Mouse (Mus musculus) monocyte, adult 59 days (primary cell): ENCODE data around the gene Ms4a13. TPM values are rescaled to one million over a fixed set of nuclear protein-coding genes. Genes with fewer than 3 reads are reported as not detected.

ENCODE experiments used
- total RNA-seq, 2 experiments: library from RNA; stranded (reverse); gene quantifications; one replicate each; pipeline ENCODE4 v1.2.4; 2023

Gene Ms4a13
- total RNA-seq: not detected

DNA sequence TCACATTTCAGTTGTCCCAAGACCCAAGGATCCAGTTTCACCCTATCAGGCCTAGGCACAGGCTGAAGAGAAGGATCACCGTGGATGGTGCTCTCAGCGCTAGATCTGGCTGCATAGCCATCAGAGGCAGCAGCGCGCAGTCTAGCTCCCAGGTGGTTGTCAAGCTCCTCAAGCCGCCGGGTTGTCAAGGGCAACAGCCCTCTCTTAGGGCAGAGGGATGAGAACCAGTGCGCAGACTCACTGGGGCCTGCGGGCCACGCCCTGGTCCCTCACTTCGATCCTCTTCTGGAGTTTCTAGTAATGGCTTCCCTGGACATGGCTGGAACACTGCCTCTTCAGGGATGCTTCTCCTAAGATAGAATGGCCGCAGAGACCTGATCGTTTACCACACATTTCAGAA, at the start of gene Ms4a13:
Gene Ms4a13 (minus strand): TSS at position 192 of the 400 bp plus-strand sequence.

GRCm38 (mm10) chr19:11232348-11232747, 35.8 kb upstream of the Ms4a13 start, which contains the start of gene Ms4a12:
TSS of gene Ms4a12 (minus strand) at chr19:11232448.

DNA sequence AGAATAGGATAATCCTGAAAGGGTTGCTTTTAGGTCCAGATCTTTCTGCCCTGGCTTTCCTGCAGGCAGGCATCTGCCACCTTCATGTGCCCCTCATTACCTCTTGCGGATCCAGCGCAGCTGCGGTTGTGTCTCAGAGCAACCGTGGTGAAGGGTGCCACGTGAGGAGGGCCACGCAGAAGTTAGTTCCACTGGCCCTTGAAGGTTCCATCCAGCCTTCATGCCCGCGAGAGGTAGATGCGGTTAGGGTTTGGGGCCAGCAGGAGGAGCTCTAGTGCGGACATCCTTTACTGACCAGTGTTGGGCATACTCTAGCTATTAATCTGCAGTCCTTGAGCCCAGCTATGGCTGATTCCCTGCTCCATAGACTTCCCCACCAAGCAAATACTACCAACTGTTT, 31.4 kb downstream of the Ms4a13 start, which contains the start of gene 1700025F22Rik:
Gene 1700025F22Rik (minus strand): TSS at position 149 of the 400 bp plus-strand sequence.

GRCm38 (mm10) chr19:11130776-11131175, 65.8 kb downstream of the Ms4a13 start, which contains the start of gene 1700017D01Rik:
TSS of gene 1700017D01Rik (minus strand) at chr19:11130876.

Other genes starting within 250 kb of the Ms4a13 start
- gene Ccdc86, start 247.5 kb downstream of the Ms4a13 start, total RNA-seq: 10 to 100 TPM; 27.2 to 34.8 TPM
- gene Ms4a10, start 222.1 kb downstream of the Ms4a13 start, total RNA-seq: not detected
- not detected for gene Ms4a15, start 203.5 kb downstream of the Ms4a13 start, total RNA-seq
- not detected for gene Ms4a18, start 178.7 kb downstream of the Ms4a13 start, total RNA-seq
- gene Ms4a8a, start 115.6 kb downstream of the Ms4a13 start, total RNA-seq: 10 to 100 TPM; 89.5 to 96.5 TPM
- not detected for gene 1700017D01Rik, start 65.9 kb downstream of the Ms4a13 start, total RNA-seq
- not detected for gene 1700025F22Rik, start 31.4 kb downstream of the Ms4a13 start, total RNA-seq
- gene Ms4a12, start 35.7 kb upstream of the Ms4a13 start, total RNA-seq: not detected
- 1 to 10 TPM in 1 of 2 experiments, under 1 TPM in 1; 0.61 to 2.6 TPM for gene Ms4a1, start 69.5 kb upstream of the Ms4a13 start, total RNA-seq
- gene Ms4a5, start 87.1 kb upstream of the Ms4a13 start, total RNA-seq: not detected
- under 1 TPM; 0.42 to 0.49 TPM for gene Ms4a14, start 117.7 kb upstream of the Ms4a13 start, total RNA-seq
- gene Ms4a7, start 139.4 kb upstream of the Ms4a13 start, total RNA-seq: 1 to 10 TPM; 7.7 to 8.6 TPM
- 100 to 1,000 TPM; 115 to 190 TPM for gene Ms4a4a, start 178.8 kb upstream of the Ms4a13 start, total RNA-seq
- gene Ms4a4c, start 208.0 kb upstream of the Ms4a13 start, total RNA-seq: 100 to 1,000 TPM; 107 to 165 TPM
- gene Ms4a4b, start 246.8 kb upstream of the Ms4a13 start, total RNA-seq: 10 to 100 TPM; 15.5 to 22.1 TPM